8 mouse cellular contexts compared by ENCODE assay signal in genomic region chr5:114611968-114612608, GRCm38 (mm10). TPM values are rescaled to one million over a fixed set of nuclear protein-coding genes. Genes with fewer than 3 reads are reported as not detected.
DNase-seq lines count a peak whose midpoint lies in the region; ATAC-seq lines count a peak whose summit lies in the region.

No protein-coding gene starts in this region.

- H3K9ac ChIP-seq in hindbrain, embryonic 12.5 days: no peak overlapping the region

- DNase-seq in hindbrain, embryonic 10.5 days (ENCODE audit: low spot score): peak; percentile 54
- peak; percentile 42 for DNase-seq in urinary bladder, postnatal 25 days (ENCODE audit: low spot score)
- DNase-seq in urinary bladder, postnatal 4 days (ENCODE audit: low spot score in 2 of 2): no peak
- peak; percentile 55 for DNase-seq in forelimb bud, embryonic 11.5 days (ENCODE audit: low read depth, low spot score)
- DNase-seq in right cerebral cortex, postnatal 14 days: no peak
- DNase-seq in layer of hippocampus, adult 11-12 months (ENCODE audit: low spot score): no peak
- DNase-seq in urinary bladder, postnatal 14 days (ENCODE audit: low spot score): no peak

- H3K4me3 ChIP-seq in hindbrain, embryonic 10.5 days: no peak overlapping the region
- H3K4me3 ChIP-seq in hindbrain, embryonic 12.5 days: no peak overlapping the region

- H3K27ac ChIP-seq in hindbrain, embryonic 10.5 days: 0 out of 2 replicates have a peak overlapping the region, but pooled peaks have one; percentile 24
- H3K27ac ChIP-seq in hindbrain, embryonic 12.5 days: no peak overlapping the region

- H3K36me3 ChIP-seq in hindbrain, embryonic 10.5 days: peaks cover 37% of the 10 kb centered on the region
- H3K36me3 ChIP-seq in hindbrain, embryonic 12.5 days: peaks cover 17% of the 10 kb centered on the region

- H3K4me2 ChIP-seq in hindbrain, embryonic 12.5 days (replicated peaks): no peak overlapping the region

- peaks cover 43% of the 10 kb centered on the region for H3K4me1 ChIP-seq in hindbrain, embryonic 10.5 days (replicated peaks)
- peaks cover 34% of the 10 kb centered on the region for H3K4me1 ChIP-seq in hindbrain, embryonic 12.5 days

- no peaks in the 10 kb centered on the region for H3K27me3 ChIP-seq in hindbrain, embryonic 10.5 days (ENCODE audit: insufficient read depth, poor library complexity, severe bottlenecking)
- peaks cover 4% of the 10 kb centered on the region; the same call in 1 of the 2 replicates for H3K27me3 ChIP-seq in hindbrain, embryonic 12.5 days

- H3K9me3 ChIP-seq in hindbrain, embryonic 10.5 days: no peaks in the 10 kb centered on the region
- no peaks in the 10 kb centered on the region for H3K9me3 ChIP-seq in hindbrain, embryonic 12.5 days (replicated peaks)

- 66% methylated on average over 25 of the region's 25 CpGs for WGBS in hindbrain, embryonic 10.5 days
- 66% methylated on average over 25 of the region's 25 CpGs for WGBS in hindbrain, embryonic 12.5 days

- no peak for ATAC-seq in hindbrain, embryonic 12.5 days (ENCODE audit: low FRiP score)

RNA-seq across cellular contexts. Expression of gene Fam222a, which starts 44.3 kb away (rescaled TPM):
- 3.9 and 6.5 TPM in 2 replicates for polyA plus RNA-seq in hindbrain, embryonic 10.5 days (2016; fragmentation: Nextera tagmentation; extraction: Ambion mirVana)
- 9.4 and 9.9 TPM in 2 replicates for polyA plus RNA-seq in hindbrain, embryonic 12.5 days (2016; fragmentation: Nextera tagmentation; extraction: Ambion mirVana)

RNA-seq across cellular contexts. Expression of gene Trpv4, which starts 46.1 kb away (rescaled TPM):
- polyA plus RNA-seq in hindbrain, embryonic 10.5 days (2016; fragmentation: Nextera tagmentation; extraction: Ambion mirVana): 0.60 and 0.64 TPM in 2 replicates
- polyA plus RNA-seq in hindbrain, embryonic 12.5 days (2016; fragmentation: Nextera tagmentation; extraction: Ambion mirVana): 1.3 and 1.5 TPM in 2 replicates

Comparison
In these comparisons a context has a peak if more than half of its experiments do, and no peak if none do; other contexts are left out.
1. DNase-seq: peak in hindbrain, embryonic 10.5 days (single experiment), urinary bladder, postnatal 25 days (single experiment) and forelimb bud, embryonic 11.5 days (single experiment); none in urinary bladder, postnatal 4 days (0 of 2), right cerebral cortex, postnatal 14 days (single experiment), layer of hippocampus, adult 11-12 months (single experiment) and urinary bladder, postnatal 14 days (single experiment).